Mouse (Mus musculus) stomach, postnatal 0 days (tissue): ENCODE results near the gene Fes.

Experiments used
- CTCF ChIP-seq: IDR thresholded peaks from 2 replicates; pipeline ENCODE4 v1.5.1; 2016; ENCODE audit warnings: antibody characterized with exemption, low read depth, mild to moderate bottlenecking, moderate library complexity
- EP300 ChIP-seq: optimal IDR thresholded peaks from 2 replicates; pipeline ENCODE3; 2016; ENCODE audit warnings: antibody characterized with exemption

GRCm38 (mm10) chr7:80376192-80376591 lies 11.6 kb downstream of the Fes start:
- no peak for TF ChIP-seq CTCF
- TF ChIP-seq EP300 = no peak
